Mouse (Mus musculus) CH12.LX (cell line): ENCODE data around the gene Slpi. TPM values are rescaled to one million over a fixed set of nuclear protein-coding genes. Genes with fewer than 3 reads are reported as not detected.

ENCODE experiments used
- DNase-seq: peaks from one replicate; pipeline ENCODE4 v3.0.0-alpha.2; 2013; ENCODE audit errors: extremely low read depth
- H3K27ac ChIP-seq: 2 replicates; pipeline ENCODE4 v1.5.1; 2012; ENCODE audit warnings: low read depth, mild to moderate bottlenecking, control low read depth, moderate library complexity; ENCODE audit not compliant: insufficient read depth
- H3K27me3 ChIP-seq: replicated peaks from 2 replicates; pipeline ENCODE3; 2012; ENCODE audit warnings: inconsistent platforms
- H3K36me3 ChIP-seq, 2 experiments: replicated peaks in 1 of 2; 2 replicates each; pipeline versions ENCODE3 to v1.6.1; 2012; ENCODE audit warnings: inconsistent platforms in 1 of 2, low read length in 1 of 2, mild to moderate bottlenecking in 1 of 2, mixed read lengths in 1 of 2, moderate library complexity in 1 of 2; ENCODE audit not compliant: control insufficient read depth in 1 of 2, insufficient read depth in 1 of 2
- H3K4me1 ChIP-seq, 2 experiments: 2 replicates each; pipeline ENCODE4 v1.6.1; 2012; ENCODE audit warnings: inconsistent platforms in 1 of 2, moderate library complexity in 1 of 2; ENCODE audit not compliant: insufficient read depth in 2 of 2, control insufficient read depth in 1 of 2
- H3K4me2 ChIP-seq: 2 replicates; pipeline ENCODE4 v1.6.1; 2012; ENCODE audit warnings: low read depth, mild to moderate bottlenecking, control low read depth; ENCODE audit not compliant: poor library complexity, insufficient read depth, severe bottlenecking
- H3K4me3 ChIP-seq, 3 experiments: fragments of 150-350 bp in 1 of 3; sonication (generic) in 1 of 3; replicated peaks in 1 of 3; 2 replicates each; pipeline versions ENCODE3 to v1.5.1; 2011 to 2012; ENCODE audit warnings: low read depth in 2 of 3, low read length in 2 of 3, mild to moderate bottlenecking in 2 of 3, moderate library complexity in 2 of 3, control low read depth in 1 of 3, improper control_type of control experiment in 1 of 3, inconsistent platforms in 1 of 3, mixed read lengths in 1 of 3; ENCODE audit not compliant: poor library complexity in 1 of 3
- H3K79me2 ChIP-seq: replicated peaks from 2 replicates; pipeline ENCODE4 v1.6.1; 2012; ENCODE audit warnings: mild to moderate bottlenecking, moderate library complexity; ENCODE audit not compliant: control insufficient read depth, poor library complexity, insufficient read depth, severe bottlenecking; ENCODE audit errors: extremely low read depth
- H3K9ac ChIP-seq: 2 replicates; pipeline ENCODE4 v1.6.1; 2012; ENCODE audit warnings: low read depth, mild to moderate bottlenecking, control low read depth, moderate library complexity; ENCODE audit not compliant: insufficient read depth
- H3K9me3 ChIP-seq: replicated peaks from 2 replicates; pipeline ENCODE3; 2012; ENCODE audit warnings: low read length, inconsistent platforms, mixed read lengths
- CHD1 ChIP-seq: IDR thresholded peaks from 2 replicates; pipeline ENCODE4 v1.6.1; 2012; ENCODE audit warnings: low read depth, low read length, improper control_type of control experiment, inconsistent platforms
- ELF1 ChIP-seq: IDR thresholded peaks from 2 replicates; pipeline ENCODE4 v1.6.1; 2014; ENCODE audit warnings: low read depth, mild to moderate bottlenecking, inconsistent platforms, low read length, improper control_type of control experiment
- JUN ChIP-seq: IDR thresholded peaks from 2 replicates; pipeline ENCODE4 v1.6.1; 2011; ENCODE audit warnings: low read depth, mild to moderate bottlenecking, low read length, improper control_type of control experiment, moderate library complexity; ENCODE audit not compliant: insufficient read depth
- JUND ChIP-seq: conservative IDR thresholded peaks from 2 replicates; pipeline ENCODE4 v1.6.1; 2011; ENCODE audit warnings: low read depth, low read length, improper control_type of control experiment
- KAT2A ChIP-seq: IDR thresholded peaks from 2 replicates; pipeline ENCODE4 v1.6.1; 2012; ENCODE audit warnings: low read length, improper control_type of control experiment, inconsistent platforms; ENCODE audit not compliant: insufficient replicate concordance
- MAFK ChIP-seq: IDR thresholded peaks from 2 replicates; pipeline ENCODE4 v1.6.1; 2011; ENCODE audit warnings: low read length, improper control_type of control experiment; ENCODE audit not compliant: insufficient replicate concordance
- MEF2A ChIP-seq: IDR thresholded peaks from 2 replicates; pipeline ENCODE4 v1.6.1; 2014; ENCODE audit warnings: low read depth, mild to moderate bottlenecking, inconsistent platforms, low read length, improper control_type of control experiment, borderline replicate concordance
- MXI1 ChIP-seq: IDR thresholded peaks from 2 replicates; pipeline ENCODE4 v1.6.1; 2011; ENCODE audit warnings: mild to moderate bottlenecking, low read depth, low read length, improper control_type of control experiment
- MYC ChIP-seq: IDR thresholded peaks from 2 replicates; pipeline ENCODE4 v1.6.1; 2011; ENCODE audit warnings: low read depth, mild to moderate bottlenecking, improper control_type of control experiment, low read length
- NELFE ChIP-seq: IDR thresholded peaks from 2 replicates; pipeline ENCODE4 v1.6.1; 2011; ENCODE audit warnings: low read depth, low read length, improper control_type of control experiment
- NRF1 ChIP-seq: IDR thresholded peaks from 2 replicates; pipeline ENCODE4 v1.6.1; 2014; ENCODE audit warnings: low read depth, mild to moderate bottlenecking, inconsistent platforms, low read length, improper control_type of control experiment, moderate library complexity
- PAX5 ChIP-seq: IDR thresholded peaks from 2 replicates; pipeline ENCODE4 v1.6.1; 2012; ENCODE audit warnings: low read length, inconsistent platforms, mixed read lengths
- RAD21 ChIP-seq: IDR thresholded peaks from 2 replicates; pipeline ENCODE4 v1.6.1; 2011; ENCODE audit warnings: low read depth, mild to moderate bottlenecking, low read length, improper control_type of control experiment, moderate library complexity
- RCOR1 ChIP-seq: conservative IDR thresholded peaks from 2 replicates; pipeline ENCODE4 v1.6.1; 2012; ENCODE audit warnings: low read depth, mild to moderate bottlenecking, inconsistent platforms, low read length, improper control_type of control experiment
- SIN3A ChIP-seq: IDR thresholded peaks from 2 replicates; pipeline ENCODE4 v1.6.1; 2012; ENCODE audit warnings: low read length, improper control_type of control experiment, inconsistent platforms
- UBTF ChIP-seq: IDR thresholded peaks from 2 replicates; pipeline ENCODE4 v1.6.1; 2012; ENCODE audit warnings: low read depth, mild to moderate bottlenecking, inconsistent platforms, low read length, improper control_type of control experiment, moderate library complexity
- USF1 ChIP-seq: IDR thresholded peaks from 2 replicates; pipeline ENCODE4 v1.6.1; 2014; ENCODE audit warnings: low read depth, mild to moderate bottlenecking, inconsistent platforms, low read length, improper control_type of control experiment
- USF2 ChIP-seq: conservative IDR thresholded peaks from 2 replicates; pipeline ENCODE4 v1.6.1; 2011; ENCODE audit warnings: low read depth, low read length, improper control_type of control experiment
- ZKSCAN1 ChIP-seq: IDR thresholded peaks from 2 replicates; pipeline ENCODE4 v1.6.1; 2012; ENCODE audit warnings: low read depth, inconsistent platforms, low read length, improper control_type of control experiment, borderline replicate concordance
- ZNF384 ChIP-seq: IDR thresholded peaks from 2 replicates; pipeline ENCODE4 v1.6.1; 2012; ENCODE audit warnings: low read depth, low read length, improper control_type of control experiment, inconsistent platforms
- dilution Hi-C: fragments of 300-500 bp; cut with MboI; formaldehyde crosslinking; loops from 2 replicates; pipeline ENCODE4 v1.14.3; 2020; ENCODE audit warnings: low sequenced_read_pairs; ENCODE audit not compliant: extremely low pct_unique_long_range_greater_than_20kb, extremely low pct_ligation_motif_present
- in situ Hi-C: fragments of 300-500 bp; cut with MboI; formaldehyde crosslinking; loops from 3 replicates; pipeline ENCODE4 v1.14.3; 2019; ENCODE audit warnings: low sequenced_read_pairs, low pct_ligation_motif_present, low pct_unique_long_range_greater_than_20kb, mixed read lengths
- polyA plus RNA-seq: library from polyadenylated mRNA; unstranded; fragments of >175 nt; gene quantifications from 2 replicates; pipeline ENCODE4 v1.2.1, GENCODE M21; 2012; ENCODE audit warnings: low read depth; ENCODE audit not compliant: insufficient read length
- total RNA-seq, 2 experiments: library from RNA; depleted of rRNA; stranded (reverse); fragments of 300-350 nt in 1 of 2; fragments of >200 nt in 1 of 2; gene quantifications; 2 replicates each; pipeline ENCODE4 v1.2.3; 2012 to 2014

Gene Slpi
- total and polyA plus RNA-seq, 3 experiments, result 0.38 to 2.7 (median 1.0) TPM

- Histone ChIP-seq H3K9me3 (peaks cover 5% of the 10 kb centered on the region), H3K36me3 (peaks cover 51 to 64% of the 10 kb centered on the region in 2 experiments)
- TF ChIP-seq MAFK, result no peak
- TF ChIP-seq RAD21, result no peak
- TF ChIP-seq MXI1, result no peak
- TF ChIP-seq CHD1, result no peak
- TF ChIP-seq JUND, result no peak
- no peak for TF ChIP-seq RCOR1
- no peak for TF ChIP-seq MYC
- no peak for TF ChIP-seq NELFE
Measured at GRCm38 (mm10) chr2:164425401-164425800, 36.5 kb upstream of the Slpi start.

GRCm38 (mm10) chr2:164424406-164424805, 35.5 kb upstream of the Slpi start:
- no peak overlapping the region for H3K9ac ChIP-seq
- H3K9me3 ChIP-seq, result peaks cover 5% of the 10 kb centered on the region
- no peak for TF ChIP-seq NELFE
- no peak for TF ChIP-seq USF2
- TF ChIP-seq JUND, result no peak
- no peak for TF ChIP-seq RCOR1
- TF ChIP-seq PAX5, result no peak
- TF ChIP-seq USF1, result no peak
- no peak for TF ChIP-seq SIN3A
- TF ChIP-seq CHD1, result no peak
- no peak for TF ChIP-seq NRF1
- no peak for TF ChIP-seq UBTF
- no peak for TF ChIP-seq JUN
- TF ChIP-seq ZNF384, result no peak
- TF ChIP-seq ELF1, result no peak
- no peak for TF ChIP-seq MEF2A
- no peak for TF ChIP-seq ZKSCAN1
- TF ChIP-seq KAT2A, result no peak
- H3K27ac ChIP-seq, result no peak overlapping the region
- H3K79me2 ChIP-seq, result no peaks in the 10 kb centered on the region
- DNase-seq, result no peak
- dilution Hi-C loops (no loop called here), in situ Hi-C loops (loop anchor here (5.0 to 25.0 kb wide), 2 partner anchors 33 to 313 kb away; partner anchors contain the start of genes Dnttip1, Sys1 and Wfdc3)
- H3K4me2 ChIP-seq, result no peak overlapping the region
- no peaks in the 10 kb centered on the region for H3K27me3 ChIP-seq
- H3K36me3 ChIP-seq, result peaks cover 44 to 57% of the 10 kb centered on the region in 2 experiments
- peaks cover 14 to 40% of the 10 kb centered on the region in 2 experiments for H3K4me1 ChIP-seq
- H3K4me3 ChIP-seq, result no peak overlapping the region

More at GRCm38 (mm10) chr2:164425401-164425800, 36.5 kb upstream of the Slpi start:
- Histone ChIP-seq H3K9ac (no peak overlapping the region), H3K27ac (no peak overlapping the region), H3K4me2 (no peak overlapping the region), H3K79me2 (no peaks in the 10 kb centered on the region), H3K4me1 (peaks cover 14 to 40% of the 10 kb centered on the region in 2 experiments), H3K27me3 (no peaks in the 10 kb centered on the region), H3K4me3 (no peak overlapping the region)
- no peak for DNase-seq
- in situ Hi-C loops, result no loop called here
- dilution Hi-C loops, result no loop called here
